Mouse (Mus musculus) C2C12 (cell line): ENCODE data around the gene Bcl11a.

Source experiments
- CTCF ChIP-seq: IDR thresholded peaks from one replicate; pipeline ENCODE4 v1.5.1; 2011; ENCODE audit not compliant: control insufficient read depth, insufficient read depth, insufficient read length
- FOSL1 ChIP-seq: IDR thresholded peaks from one replicate; pipeline ENCODE4 v1.8.0; 2011; ENCODE audit warnings: mild to moderate bottlenecking, low read length; ENCODE audit not compliant: poor library complexity, insufficient read depth, severe bottlenecking

- TF ChIP-seq CTCF (no peak), FOSL1 (no peak)
These were observed 136.8 kb downstream of the Bcl11a start for GRCm38 (mm10) chr11:24214509-24215134.
